ENCODE assay signal across 27 mouse cellular contexts in genomic region chr12:31056291-31056864, GRCm38 (mm10). TPM values are rescaled to one million over a fixed set of nuclear protein-coding genes. Genes with fewer than 3 reads are reported as not detected.
"Had no signal": no experiment of that assay in that cellular context is flagged by ENCODE, and none has a peak within 500 bp of the region (broad histone marks: within the 10 kb centered on the region; RNA-seq: fewer than 3 reads in every experiment).

No protein-coding gene starts in this region.

- H3K4me1 ChIP-seq: limb, embryonic 10.5 days; liver, embryonic 12.5 days; liver, embryonic 15.5 days; lung, embryonic 15.5 days; neural tube, embryonic 12.5 days; neural tube, embryonic 15.5 days had no signal

- H3K36me3 ChIP-seq: limb, embryonic 10.5 days; limb, embryonic 13.5 days; liver, embryonic 12.5 days; liver, embryonic 15.5 days; lung, embryonic 15.5 days; neural tube, embryonic 12.5 days; neural tube, embryonic 15.5 days had no signal

- DNase-seq: kidney, adult 18-20 months; kidney, adult 9 months; kidney, postnatal 14 days; kidney, postnatal 4 days; liver; lung, adult 18-20 months; lung, postnatal 14 days; midbrain, embryonic 14.5 days; right cerebral cortex, adult 18-20 months; right cerebral cortex, postnatal 14 days; right cerebral cortex, postnatal 4 days; thymus, adult 2 months; thymus, postnatal 25 days had no signal

- H3K27ac ChIP-seq: limb, embryonic 10.5 days; limb, embryonic 13.5 days; liver, embryonic 12.5 days; liver, embryonic 15.5 days; lung, embryonic 15.5 days; macrophage; neural tube, embryonic 12.5 days; neural tube, embryonic 15.5 days; stomach, postnatal 0 days had no signal

- H3K4me2 ChIP-seq: limb, embryonic 13.5 days; liver, embryonic 12.5 days; liver, embryonic 15.5 days; lung, embryonic 15.5 days; midbrain, embryonic 11.5 days; neural tube, embryonic 12.5 days; neural tube, embryonic 15.5 days had no signal

- H3K4me3 ChIP-seq: limb, embryonic 10.5 days; limb, embryonic 13.5 days; liver, embryonic 12.5 days; liver, embryonic 15.5 days; lung, embryonic 15.5 days; neural tube, embryonic 12.5 days; neural tube, embryonic 15.5 days had no signal

- H3K9ac ChIP-seq: limb, embryonic 13.5 days; liver, embryonic 12.5 days; liver, embryonic 15.5 days; lung, embryonic 15.5 days; neural tube, embryonic 12.5 days; neural tube, embryonic 15.5 days had no signal

- H3K27me3 ChIP-seq: limb, embryonic 13.5 days; liver, embryonic 12.5 days; liver, embryonic 15.5 days; lung, embryonic 15.5 days; neural tube, embryonic 12.5 days; neural tube, embryonic 15.5 days had no signal

- H3K9me3 ChIP-seq: limb, embryonic 10.5 days; limb, embryonic 13.5 days; liver, embryonic 12.5 days; liver, embryonic 15.5 days; lung, embryonic 15.5 days; neural tube, embryonic 12.5 days; neural tube, embryonic 15.5 days had no signal

RNA-seq across cellular contexts. Expression of gene Fam110c, which starts 17.3 kb away (rescaled TPM):
- total RNA-seq: layer of hippocampus, adult 18-20 months; left cerebral cortex, adult 18-20 months; left cerebral cortex, postnatal 25 days; midbrain, postnatal 0 days had no signal
- polyA plus RNA-seq: neural tube, embryonic 12.5 days had no signal
